Mouse (Mus musculus) olfactory bulb, adult 2 months (tissue): ENCODE data around the gene Krt35.

Experiments
- CTCF ChIP-seq: fragments of 200-500 bp; IDR thresholded peaks from 2 replicates; pipeline ENCODE4 v1.5.1; 2012; ENCODE audit warnings: low read depth, mild to moderate bottlenecking, low read length, moderate library complexity; ENCODE audit not compliant: insufficient read depth
- POLR2A ChIP-seq: fragments of 200-500 bp; IDR thresholded peaks from 2 replicates; pipeline ENCODE4 v1.6.1; 2012; ENCODE audit warnings: mild to moderate bottlenecking, low read depth, low read length, moderate library complexity; ENCODE audit not compliant: insufficient read depth

- no peak for TF ChIP-seq CTCF
- TF ChIP-seq POLR2A: no peak
Observed at GRCm38 (mm10) chr11:100067293-100068036, 28.6 kb downstream of the Krt35 start.
